Mouse (Mus musculus) adrenal gland, adult (tissue): ENCODE measurements around the gene Rspo1.

ENCODE experiments used
- DNase-seq, 2 experiments: peaks; one replicate each; pipeline ENCODE4 v3.0.0; 2022 to 2023; ENCODE audit warnings: low spot score in 1 of 2; ENCODE audit not compliant: inconsistent age in 2 of 2

The Rspo1 gene

DNA sequence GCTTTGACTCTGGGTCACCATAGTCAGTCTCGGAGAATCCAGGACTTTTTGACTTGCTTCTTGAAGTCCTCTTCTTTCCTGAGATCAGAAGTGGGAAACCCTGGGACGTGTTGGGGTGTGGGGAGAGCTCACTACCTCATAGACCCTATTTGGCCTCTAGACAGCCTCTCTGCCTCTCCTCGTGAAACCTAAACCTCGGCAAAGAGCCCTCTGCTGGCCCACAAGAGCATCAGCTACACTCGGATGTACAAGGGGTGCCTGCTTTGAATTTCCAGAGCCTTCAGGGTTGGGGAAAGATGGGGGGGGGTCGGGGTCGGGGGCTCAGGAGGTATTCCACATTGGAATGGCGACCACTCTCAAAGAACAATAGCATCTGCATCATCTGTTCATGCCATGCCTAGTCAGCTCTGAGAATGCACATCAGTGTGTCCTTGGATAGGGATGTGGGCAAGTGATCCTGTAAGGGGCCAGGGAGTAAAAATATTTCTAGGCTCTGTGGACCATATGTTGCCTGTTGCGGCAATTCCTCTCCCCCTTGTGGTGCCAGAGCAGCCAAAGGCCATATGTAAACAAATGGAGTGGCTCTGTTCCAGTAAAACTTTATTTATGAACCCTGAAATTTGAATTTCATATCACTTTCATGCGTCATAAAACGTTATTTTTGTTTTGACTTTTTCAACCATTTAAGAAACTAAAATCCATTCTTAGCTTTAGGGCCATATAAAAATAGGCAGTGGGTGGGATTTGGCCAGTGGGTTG is 34.7 kb downstream of the Rspo1 start:
- peak in 1 of 2 experiments; percentile 46 for DNase-seq

DNA sequence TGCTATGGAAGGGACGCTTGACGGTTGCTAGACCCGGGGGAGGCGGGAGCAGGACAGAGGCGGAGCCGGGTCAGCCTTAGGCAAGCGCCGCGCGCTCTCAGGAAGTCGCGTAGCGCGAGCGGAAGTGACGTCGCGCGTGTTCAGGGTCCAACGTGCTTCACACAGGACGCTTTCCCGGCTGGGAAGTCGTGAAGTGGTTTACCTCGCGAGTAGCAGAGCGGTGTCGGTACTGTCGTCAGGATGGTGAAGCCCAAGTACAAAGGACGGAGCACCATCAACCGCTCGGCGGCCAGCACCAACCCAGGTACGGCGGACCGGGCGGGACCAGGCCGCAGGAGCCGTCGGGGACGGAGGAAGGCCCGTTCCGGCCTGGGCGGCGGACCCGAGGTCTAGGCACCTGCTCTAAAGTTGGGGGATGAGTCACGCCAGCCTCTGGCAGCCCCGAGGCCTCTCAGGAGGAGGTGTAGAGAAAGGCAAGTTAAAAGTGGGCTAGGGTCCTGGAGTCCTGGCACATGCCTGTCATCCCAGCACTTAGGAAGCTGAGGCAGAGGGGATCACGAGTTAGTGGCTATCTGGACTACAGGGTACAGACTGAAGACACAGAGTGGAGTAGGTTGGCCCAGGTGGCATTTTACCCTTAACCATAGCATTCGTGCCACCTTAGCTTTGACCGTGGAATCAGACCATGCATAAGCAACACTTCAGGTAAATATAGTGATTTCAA is 43.8 kb downstream of the Rspo1 start:
- DNase-seq = peak; percentile 95 to 97

DNA sequence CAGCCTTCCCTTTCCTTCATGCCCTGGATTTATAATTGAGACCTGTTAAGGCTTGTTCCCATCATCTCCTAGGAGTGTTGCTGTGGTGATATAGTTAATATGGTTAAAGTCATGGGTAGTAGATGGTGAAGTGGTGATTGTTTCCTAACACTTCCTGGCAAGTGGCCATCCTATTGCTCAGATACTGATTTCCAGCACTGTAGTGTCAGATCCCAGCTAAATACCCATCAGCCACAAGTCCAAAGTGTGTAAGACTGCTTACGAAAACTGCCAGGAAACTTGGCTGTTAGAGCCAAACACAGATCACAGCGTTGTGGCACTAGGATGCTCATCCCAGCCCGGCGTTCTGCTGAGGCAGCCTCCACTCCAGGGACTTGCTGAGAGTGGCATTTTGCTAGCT is 48.1 kb downstream of the Rspo1 start:
- peak in 1 of 2 experiments; percentile 48 for DNase-seq

DNA sequence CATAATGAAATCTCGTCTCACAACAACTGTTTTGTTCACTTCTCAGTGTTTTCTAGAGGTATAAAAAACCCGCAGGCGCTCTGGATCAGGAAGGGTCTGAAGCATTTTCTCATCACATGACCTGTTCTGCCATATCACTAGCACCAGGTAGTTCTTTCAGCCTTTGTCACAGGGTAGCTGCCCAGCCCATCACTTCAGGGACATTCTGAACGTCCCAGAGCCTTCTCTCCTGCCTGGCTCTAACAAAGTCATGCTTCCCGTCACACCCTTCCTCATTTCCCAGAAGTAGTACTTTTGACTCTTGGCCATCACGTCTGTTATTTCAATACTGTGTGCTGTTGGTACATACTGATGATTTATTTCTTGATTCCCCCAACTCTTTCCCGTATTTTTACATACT is 58.2 kb downstream of the Rspo1 start:
- no peak for DNase-seq

- no peak for DNase-seq
Measured at GRCm38 (mm10) chr4:125055385-125055784, 69.2 kb downstream of the Rspo1 start.

DNA sequence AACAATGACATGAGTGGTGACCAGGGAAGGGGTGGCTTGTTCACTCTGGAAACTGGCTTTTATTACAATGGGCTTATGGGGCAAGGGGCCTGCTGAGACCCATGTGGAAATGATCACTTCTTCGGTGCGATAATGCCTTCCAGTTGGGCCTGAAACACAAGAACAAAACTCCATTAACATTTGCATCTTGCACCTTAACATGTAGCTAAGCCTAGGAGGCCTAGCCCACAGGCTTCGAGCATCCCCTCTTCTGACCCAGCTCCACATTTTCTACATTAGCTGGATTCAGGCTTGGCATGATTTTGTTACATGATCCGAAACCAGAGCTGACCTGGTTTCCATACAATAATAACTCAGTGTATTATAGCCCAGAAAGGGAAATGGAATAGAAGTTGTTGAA is 70.2 kb downstream of the Rspo1 start:
- DNase-seq = no peak

- no peak for DNase-seq
Measured at GRCm38 (mm10) chr4:125057273-125057672, 71.0 kb downstream of the Rspo1 start.

DNA sequence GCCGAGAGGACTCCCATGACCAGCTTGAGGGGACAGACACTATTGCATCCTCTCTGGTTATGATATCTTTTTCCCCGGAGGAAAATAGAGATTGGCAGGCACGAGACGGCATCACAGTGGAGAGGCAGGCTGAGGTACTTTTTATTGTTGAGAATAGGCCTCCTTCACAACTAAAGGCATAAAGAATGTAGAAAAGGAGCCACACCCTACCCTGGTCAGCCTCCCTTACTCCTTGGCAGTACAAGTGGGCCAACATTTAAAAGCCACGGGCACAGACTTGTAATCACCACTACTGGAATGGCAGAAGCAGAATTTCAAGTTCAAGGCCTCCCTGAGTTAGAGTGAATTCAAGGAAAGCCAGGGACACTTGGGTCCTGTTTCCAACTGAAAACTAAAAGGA is 71.8 kb downstream of the Rspo1 start:
- DNase-seq = no peak
